Mouse (Mus musculus) granulocyte monocyte progenitor cell, adult 5-6 weeks (primary cell): ENCODE data around the gene Syap1. TPM values are rescaled to one million over a fixed set of nuclear protein-coding genes. Genes with fewer than 3 reads are reported as not detected.
"Not testable (repeated sequence)": the region's sequence is repeated elsewhere in the genome, so short reads cannot be mapped to it uniquely, and the experiment has no call there.

ENCODE experiments used
- ATAC-seq: replicated peaks from 2 replicates; pipeline ENCODE4 v1.8.0; 2016; ENCODE audit warnings: mild to moderate bottlenecking, moderate TSS enrichment, inconsistent platforms; ENCODE audit not compliant: poor library complexity, severe bottlenecking
- total RNA-seq, 2 experiments: library from RNA; stranded (forward) in 1 of 2; stranded (reverse) in 1 of 2; fragments of 200-712, 200-1000 nt in 1 of 2; fragments of >200 nt in 1 of 2; fragmentation: Nextera tagmentation in 1 of 2; gene quantifications; 2 replicates each; pipeline ENCODE4 v1.2.3; 2014 to 2017

Gene Syap1
- 11.4 and 16.9 TPM in 2 replicates for total RNA-seq (2014; fragmentation: Nextera tagmentation)
- 33.9 and 36.4 TPM in 2 replicates for total RNA-seq (2017)

DNA sequence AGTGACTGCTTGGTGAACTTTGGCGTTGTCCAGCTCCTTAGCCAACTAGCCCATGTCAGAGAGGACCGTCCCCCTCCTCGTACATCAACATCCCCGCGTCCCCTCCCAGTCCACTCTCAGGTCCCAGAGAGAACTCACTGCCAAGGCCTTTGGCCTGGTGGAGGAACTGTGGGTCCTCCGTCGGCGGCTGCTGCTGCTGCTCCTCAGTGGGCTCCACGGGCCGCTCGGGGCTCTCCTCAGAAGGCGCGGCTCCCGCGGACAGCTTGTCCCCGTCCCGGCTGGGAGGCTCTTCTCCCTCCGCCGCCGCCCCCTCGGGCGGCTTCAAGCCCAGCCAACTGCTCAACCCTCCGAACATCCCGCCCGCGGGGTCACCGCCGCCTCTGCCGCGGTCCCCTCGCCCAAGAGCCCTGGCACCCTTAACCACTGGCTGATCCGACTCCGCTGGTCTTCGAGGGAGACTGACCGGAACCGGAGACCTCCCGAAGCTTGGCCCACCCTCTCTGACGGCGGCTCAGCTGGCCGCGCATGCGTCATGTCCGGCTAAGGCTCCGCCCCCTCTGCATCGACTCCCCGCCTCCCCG lies at the start of gene Syap1:
TSS of gene Syap1 (minus strand) at position 517 of the 581 bp plus-strand sequence.
- ATAC-seq: peak; percentile 100

DNA sequence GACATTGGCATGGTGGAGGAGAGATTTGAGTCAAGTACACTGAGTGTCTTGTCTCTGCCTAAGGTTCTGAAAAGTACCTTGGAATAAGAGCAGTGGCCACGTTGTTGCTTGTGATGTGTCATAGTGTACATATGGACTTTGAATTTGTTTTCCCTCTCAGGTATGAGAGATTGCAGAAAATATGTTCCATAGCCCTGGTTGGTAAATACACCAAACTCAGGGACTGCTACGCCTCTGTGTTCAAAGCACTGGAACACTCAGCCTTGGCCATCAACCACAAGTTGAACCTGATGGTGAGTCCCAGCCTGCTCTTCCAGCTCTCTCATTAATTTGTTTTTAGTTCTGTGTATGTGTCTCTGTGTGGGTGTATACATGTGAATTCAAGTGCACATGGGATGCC lies 43.2 kb upstream of the Syap1 start:
- ATAC-seq: no peak

DNA sequence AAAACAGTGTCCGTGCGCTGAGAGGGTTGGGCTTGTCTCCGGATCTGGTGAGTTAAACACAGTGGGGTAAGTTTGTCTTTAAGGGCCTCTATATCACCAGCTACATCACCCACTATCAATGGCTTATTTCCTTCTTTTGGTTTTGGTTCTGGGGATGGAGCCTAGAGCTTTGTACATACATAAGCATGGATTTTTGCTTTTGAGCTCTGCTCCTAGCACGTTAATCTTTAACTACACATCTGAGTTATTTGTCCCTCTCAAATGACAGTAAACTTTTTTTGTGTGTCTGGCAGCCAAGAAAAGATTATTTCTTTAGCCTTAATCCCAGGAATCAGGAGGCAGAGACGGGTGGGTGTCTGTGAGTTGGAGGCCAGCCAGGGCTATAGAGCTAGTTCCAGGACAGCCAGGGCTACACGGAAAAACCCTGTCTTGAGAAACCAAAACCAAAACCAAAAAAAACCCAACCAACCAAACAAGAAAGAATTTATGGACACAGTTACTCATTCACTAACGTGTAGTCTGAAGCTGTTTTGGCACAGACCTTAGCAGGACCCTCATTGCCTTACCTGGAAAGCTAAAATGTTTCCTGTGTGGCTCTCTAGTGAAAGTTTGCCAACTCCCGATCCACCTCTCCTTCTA lies 33.4 kb upstream of the Syap1 start:
- no peak for ATAC-seq

DNA sequence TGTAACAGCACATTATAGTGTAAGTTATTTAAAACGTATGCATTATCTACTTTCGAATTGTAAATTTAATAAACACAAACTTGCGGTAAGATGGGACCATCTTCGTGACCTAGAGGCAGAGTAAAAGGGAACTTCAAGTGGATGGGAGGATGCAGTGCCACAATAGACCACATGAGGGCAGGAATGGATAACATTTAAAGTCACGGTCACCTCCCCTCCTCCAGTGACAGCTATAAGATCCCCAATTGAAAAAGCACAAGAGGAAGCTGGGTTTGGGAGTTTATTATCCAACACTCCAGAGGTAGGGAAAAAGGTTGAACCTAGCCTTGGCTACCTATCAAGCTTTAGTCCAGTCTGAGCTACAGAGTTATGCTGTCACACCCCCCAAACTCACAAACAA lies 27.4 kb upstream of the Syap1 start:
- peak; percentile 99 for ATAC-seq

DNA sequence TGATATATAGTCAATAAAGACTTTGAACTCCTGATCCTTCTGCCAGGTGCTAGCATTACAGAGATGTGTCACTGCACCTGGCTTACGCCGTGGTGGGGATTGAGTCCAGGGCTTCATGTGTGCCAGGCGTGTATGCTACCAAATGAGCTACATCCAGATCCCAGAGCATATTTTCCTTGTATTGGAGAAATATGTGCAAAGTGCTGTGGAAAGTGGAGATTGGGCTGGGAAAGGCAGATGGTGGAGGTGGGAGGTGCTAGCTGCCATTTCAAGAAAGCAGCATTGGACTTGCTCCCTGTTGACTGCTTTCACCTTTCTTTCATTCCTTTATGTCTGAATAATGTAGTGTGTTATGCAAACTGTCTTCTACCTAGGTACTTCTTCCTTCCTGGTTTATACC lies 25.4 kb upstream of the Syap1 start:
- no peak for ATAC-seq

DNA sequence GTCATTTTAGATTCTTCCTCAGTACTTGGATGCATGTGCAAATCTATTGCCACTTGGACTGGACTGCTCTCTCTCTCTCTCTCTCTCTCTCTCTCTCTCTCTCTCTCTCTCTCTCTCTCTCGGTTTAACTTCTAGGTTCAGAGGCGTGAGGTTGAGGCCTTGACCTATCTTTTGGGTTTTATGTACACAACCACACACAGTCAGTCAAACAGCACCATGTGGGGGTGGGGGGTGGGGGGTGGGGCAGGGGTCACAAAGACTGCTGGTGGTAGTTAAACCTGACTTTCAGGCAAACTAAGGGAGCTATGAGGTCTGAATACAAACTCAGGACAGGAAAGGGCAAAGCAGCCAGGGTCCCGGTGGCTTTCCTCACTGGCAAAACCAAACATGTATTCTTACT lies 19.3 kb upstream of the Syap1 start:
- no peak for ATAC-seq

DNA sequence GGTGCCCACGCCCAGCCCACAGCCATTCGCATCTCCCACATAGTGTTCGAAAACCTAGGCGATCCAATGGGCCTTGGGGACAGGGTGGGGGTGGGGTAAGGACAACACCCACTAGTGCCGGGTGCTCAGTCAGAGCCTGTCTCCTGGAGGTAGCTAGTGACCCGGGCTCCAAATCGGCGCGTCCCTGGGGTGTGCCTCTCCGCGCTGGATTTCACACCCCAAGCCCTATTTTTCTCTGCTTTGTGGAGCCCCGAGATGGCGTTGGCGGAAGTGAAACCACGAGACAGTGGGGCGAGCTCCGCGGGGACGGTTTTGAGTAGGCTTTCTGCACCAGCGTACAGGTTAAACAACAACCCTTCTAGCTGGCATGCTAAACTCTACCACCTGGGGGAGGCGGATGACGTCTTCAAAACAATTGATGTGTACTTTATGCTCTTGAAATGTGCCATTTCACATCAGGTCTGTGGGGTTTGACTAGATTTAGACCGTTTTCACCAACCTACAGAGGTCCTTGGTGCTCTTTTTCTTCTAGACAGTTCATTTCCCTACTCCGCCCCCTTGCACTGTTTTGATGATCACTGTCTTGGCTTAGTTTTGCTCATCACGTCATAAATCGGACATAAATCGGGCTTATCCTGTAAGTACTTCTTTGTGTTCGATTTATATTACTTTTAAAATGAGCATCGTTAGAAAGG lies 13.9 kb upstream of the Syap1 start:
- ATAC-seq: peak; percentile 81

DNA sequence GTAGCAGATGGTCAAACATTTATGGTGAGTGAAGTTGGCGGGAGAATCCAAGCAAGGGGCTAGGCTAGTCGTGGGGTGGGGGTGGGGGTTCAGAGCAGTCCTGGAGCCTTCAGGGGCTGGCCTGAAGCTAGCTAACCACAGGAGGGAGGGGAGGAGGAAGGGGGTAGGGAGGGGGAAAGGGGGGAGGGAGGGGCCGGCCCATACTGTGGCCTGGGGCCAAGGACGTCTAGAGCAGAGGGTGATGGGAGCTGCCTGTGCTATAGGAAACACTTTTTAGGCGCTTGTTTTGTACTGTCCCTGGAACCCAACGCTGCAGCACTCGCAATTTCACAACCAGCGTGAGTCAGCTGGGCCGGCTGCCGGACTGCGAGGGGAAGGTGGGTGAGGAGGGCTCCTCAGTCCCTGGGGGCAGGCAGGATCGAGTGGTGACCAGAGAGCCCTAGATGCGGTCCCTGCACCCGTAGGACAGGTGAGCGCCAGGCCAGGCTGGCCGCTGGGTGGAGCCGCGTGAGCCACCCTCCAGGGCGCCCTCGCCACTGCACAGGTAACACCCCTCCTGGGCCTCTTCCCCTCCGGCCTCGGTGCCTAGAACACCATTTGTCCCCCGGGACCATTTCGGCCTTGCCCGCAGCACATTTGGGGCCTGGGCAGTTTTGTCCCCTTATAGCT lies 13.3 kb upstream of the Syap1 start:
- peak; percentile 87 for ATAC-seq

DNA sequence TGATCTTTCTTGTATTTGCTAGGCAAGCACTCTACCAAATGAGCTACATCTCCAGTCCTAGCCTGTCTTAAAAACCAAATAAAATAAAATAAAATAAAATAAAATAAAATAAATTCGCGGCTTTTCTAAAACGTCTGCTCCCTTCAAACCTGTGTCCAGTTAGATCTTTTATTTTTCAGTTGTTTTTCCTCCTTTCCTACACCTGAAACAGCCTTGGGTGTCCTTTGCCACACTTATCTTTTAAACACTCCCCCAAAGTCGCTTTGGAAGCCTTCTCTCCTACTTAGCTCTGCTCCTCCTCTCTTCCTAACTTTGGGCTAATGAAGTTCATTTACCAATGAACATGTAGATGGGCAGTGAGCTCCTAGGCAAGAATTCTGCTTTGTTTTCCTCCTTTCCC lies 12.7 kb upstream of the Syap1 start, which contains the start of gene Ctps2:
TSS of gene Ctps2 (plus strand) at position 301 of the 400 bp plus-strand sequence.
- no peak for ATAC-seq

DNA sequence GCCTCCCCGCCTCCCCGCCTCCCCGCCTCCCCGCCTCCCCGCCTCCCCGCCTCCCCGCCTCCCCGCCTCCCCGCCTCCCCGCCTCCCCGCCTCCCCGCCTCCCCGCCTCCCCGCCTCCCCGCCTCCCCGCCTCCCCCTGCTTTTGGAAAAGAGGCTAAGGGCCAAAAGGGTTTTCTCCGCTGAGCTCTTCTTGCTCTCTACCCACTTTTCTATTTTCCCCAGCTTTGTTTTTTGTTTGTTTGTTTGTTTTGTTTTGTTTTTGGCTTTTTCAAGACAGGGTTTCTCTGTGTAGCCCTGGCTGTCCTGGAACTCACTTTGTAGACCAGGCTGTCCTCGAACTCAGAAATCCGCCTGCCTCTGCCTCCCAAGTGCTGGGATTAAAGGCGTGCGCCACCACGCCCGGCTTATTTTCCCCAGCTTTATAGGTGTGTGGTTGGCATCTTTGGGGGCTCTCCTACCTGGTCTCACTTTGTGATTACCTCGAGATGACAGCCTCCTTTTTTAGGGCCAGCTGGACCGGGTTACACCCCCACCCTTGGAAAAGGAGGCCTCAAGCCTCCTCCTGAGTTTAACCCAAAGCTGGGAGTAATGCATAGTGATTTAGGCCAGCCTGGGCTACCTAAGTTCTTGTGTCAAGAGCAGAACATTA lies 452 bp upstream of the Syap1 start:
- not testable (repeated sequence) for ATAC-seq

DNA sequence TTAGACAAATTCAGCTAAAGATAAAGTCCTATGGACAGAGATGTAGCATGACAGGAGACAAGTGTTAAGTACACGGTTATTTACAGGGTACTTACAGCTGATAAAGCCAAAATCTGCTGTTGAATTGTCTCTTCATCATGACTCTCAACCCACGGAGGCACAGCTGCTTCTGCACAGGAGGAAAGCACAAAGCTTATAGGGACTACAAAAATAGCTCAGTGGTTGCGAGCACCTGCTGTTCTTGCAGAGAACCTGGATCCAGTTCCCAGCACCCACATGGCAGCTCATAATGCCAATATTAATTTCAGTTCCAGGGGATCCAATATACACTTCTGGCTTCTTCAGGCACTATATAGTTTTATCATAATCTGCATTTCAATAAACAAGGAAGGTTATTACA lies 10.0 kb downstream of the Syap1 start:
- ATAC-seq: no peak

DNA sequence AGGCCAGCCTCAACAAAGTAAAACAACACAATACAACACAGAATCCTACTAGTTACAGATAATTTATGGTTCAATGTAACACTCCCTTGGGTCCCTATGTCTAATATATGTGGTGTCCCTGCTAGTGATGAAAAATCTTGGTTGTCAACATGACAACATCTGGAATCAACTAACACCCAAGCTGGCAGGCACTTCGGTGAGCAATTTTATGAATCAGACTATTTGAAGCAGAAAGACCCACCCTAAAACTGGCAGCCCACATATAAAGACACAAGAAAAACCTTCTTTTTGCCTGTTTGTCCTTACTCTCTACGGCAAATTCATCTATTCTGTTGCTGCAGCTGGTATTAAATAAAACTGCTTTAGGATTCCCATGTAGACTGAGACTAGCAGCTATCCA lies 14.5 kb downstream of the Syap1 start:
- no peak for ATAC-seq

DNA sequence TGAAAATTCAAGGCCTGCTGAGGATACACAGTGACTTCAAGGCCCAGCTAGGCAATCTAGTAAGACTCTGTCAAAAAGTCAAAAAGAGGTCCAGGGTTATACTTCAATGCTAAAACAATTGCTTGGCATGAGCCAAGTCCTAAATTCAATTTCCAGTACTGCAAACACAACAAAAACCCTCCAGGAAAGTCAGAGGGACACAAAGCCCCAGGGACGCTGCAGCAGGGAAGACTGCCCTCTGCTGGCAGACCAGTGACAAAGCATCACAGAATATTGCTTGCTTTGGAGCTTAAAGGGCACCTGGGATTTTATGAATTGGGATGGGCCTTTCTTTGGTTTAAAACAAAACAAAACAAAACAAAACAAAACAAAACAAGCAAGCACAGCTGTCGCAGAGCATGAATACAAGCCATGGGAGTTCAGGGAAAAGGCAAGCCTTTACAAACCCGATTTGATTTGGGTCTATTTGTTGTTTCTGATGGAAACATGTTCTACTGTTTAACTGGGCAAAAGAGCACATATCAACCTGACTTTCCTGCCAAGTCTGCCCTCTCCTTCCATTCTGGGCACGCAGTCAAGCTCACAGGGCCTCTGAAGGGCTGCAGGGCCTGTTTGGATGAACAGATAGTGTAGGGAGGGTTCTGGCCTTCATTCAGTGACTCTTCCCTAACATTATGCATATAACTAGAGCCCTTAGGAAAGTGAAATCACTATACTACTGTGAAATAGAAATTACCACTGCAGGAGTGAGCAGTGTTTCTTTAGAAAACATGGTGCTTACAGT lies 16.3 kb downstream of the Syap1 start:
- peak; percentile 78 for ATAC-seq

DNA sequence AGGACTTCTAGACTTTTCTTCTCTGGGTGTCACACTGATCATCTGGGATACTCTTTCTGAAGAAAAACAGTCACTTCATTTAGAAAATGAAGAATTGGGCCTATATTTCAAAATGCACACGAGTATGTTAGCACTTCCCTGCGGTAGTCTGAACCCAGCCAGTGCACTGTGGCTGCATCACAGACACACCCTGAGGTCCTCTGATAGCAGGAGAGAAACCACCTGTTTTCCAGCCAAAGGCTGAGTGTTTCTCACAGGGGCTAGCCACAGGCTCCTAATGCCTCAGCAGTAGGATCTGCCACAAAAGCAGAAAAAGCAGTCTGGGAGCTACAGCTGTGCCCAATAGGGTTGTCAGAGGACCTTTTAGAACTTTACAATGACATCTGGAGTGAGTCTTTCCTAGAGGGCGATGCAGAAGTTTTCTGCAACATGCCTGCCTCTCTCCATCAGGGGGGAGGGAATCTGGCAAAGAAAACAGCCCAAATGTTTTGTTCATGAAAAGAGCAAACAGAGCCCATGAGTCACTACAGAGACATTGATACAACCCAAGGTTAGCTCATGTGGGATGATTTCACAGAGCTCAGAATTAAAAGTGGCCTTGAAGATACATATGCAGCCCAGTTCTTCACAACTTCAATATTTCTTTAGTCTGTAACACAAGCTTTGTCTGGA lies 19.8 kb downstream of the Syap1 start:
- no peak for ATAC-seq

DNA sequence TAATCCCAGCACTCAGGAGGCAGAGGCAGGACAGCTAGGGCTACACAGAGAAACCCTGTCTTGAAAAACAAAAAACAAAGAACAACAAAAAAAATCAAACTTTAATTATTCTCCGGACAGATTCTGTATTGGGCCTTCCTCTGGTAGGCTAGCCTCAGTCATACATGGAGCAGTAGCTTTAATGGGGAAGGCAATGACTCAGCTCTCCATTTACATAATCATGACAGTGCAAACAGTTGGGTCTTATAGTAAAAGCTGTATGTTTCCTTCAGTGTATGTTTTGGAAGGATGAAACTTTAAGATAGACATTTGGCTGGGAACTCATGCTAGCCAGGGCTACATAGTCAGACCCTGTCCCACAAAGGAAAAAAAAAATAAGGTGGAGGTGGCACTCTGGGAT lies 39.6 kb downstream of the Syap1 start:
- ATAC-seq: peak; percentile 46; the same call in 1 of the 2 replicates

DNA sequence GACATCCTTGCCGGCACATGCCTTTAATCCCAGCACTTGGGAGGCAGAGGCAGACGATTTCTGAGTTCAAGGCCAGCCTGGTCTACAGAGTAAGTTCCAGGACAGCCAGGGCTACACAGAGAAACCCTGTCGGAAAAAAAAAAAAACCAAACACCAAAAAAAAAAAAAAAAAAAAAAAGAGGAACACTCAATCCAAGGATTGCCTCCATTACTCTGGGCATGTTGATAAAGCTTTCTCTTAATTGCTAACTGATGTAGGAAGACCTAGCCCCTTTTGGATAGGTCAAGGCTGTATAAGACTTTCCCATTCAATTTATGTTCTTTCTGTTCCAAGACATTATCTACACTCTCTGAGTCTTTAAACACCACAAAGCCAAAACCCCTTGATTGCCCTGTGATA lies 42.7 kb downstream of the Syap1 start:
- no peak for ATAC-seq

DNA sequence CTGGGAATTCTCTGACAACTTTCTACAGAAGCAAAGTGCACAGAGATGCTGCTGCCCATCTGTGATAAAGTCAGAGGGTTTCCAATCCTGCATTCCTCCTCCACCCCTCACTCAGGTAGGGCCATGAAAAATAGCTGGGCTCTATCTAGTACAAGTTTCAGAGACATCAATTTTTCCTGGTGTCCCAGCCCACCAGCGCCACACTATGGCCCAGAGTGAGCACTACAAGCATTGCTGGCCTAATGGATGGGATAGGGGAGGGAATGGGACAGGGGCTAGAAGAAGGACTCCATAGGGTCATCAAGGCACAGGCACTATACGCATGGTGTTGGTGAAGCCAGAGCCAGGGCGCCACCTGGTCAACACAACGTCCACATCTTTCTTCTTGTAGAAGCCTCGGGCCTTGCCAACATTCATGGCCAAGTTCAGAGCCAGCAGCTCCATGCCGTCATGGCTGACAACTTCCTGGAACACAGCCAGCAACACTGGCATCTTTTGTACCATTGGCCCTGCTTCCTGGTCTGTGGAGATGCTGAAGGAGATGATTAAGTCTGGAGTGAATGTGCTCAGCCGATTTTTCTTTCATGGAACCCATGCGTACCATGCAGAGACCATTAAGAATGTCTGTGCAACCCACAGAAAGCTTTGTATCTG lies 43.7 kb downstream of the Syap1 start:
- no peak for ATAC-seq

DNA sequence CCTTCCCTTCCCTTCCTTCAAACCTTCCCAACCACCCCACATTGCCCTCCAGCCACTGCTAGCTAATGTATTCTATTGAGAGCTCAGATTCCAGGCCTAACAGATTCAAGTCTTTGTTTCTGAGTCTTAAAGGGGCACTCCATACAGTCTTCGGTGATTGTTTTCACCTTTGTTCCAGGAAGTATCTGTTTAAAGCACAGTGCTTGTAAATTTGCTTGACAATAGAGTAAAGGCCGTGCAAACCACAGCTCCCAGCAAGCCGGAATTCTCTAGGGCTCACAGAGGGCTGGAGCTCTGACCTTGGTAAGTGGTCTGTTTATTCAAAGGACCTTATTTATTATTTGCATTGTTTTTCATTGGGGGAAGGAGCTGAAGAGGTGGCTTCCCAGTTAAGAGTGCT lies 56.1 kb downstream of the Syap1 start:
- no peak for ATAC-seq

DNA sequence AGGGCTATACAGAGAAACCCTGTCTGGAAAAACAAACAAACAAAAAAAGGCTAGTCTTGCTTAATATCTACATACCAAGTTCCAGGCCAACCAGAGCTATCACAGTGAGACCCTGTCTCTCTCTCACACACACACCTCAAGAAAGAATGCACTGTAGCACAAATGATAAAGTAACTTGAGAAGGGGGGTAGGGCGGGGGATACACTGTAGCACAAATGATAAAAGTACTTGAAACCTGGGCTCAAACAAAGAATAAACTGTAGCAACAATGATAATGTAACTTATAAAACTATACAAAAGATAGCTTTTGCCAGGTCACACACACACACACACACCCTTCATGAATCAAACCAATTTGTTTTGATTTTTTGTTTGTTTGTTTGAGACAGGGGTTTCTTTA lies 56.7 kb downstream of the Syap1 start:
- no peak for ATAC-seq
